Mouse (Mus musculus) MEL (cell line): Measurements from ENCODE around the gene Ier2.

Experiments used
- CTCF ChIP-seq, 3 experiments: IDR thresholded peaks in 2 of 3; conservative IDR thresholded peaks in 1 of 3; 2 replicates each; pipeline ENCODE4 v1.5.1; 2011 to 2012; ENCODE audit warnings: low read length in 3 of 3, low read depth in 2 of 3, mild to moderate bottlenecking in 2 of 3, improper control_type of control experiment in 1 of 3, inconsistent platforms in 1 of 3, mixed read lengths in 1 of 3, moderate library complexity in 1 of 3; ENCODE audit not compliant: control insufficient read depth in 1 of 3, insufficient read depth in 1 of 3, poor library complexity in 1 of 3, severe bottlenecking in 1 of 3
- GABPA ChIP-seq: IDR thresholded peaks from 2 replicates; pipeline ENCODE4 v1.6.1; 2012; ENCODE audit warnings: low read depth, mild to moderate bottlenecking, inconsistent platforms, low read length, improper control_type of control experiment, moderate library complexity
- POLR2AphosphoS2 ChIP-seq: IDR thresholded peaks from 2 replicates; pipeline ENCODE4 v1.6.1; 2011; ENCODE audit warnings: low read length, improper control_type of control experiment
- USF1 ChIP-seq: IDR thresholded peaks from 2 replicates; pipeline ENCODE4 v1.6.1; 2014; ENCODE audit warnings: low read depth, mild to moderate bottlenecking, inconsistent platforms, low read length, improper control_type of control experiment, moderate library complexity
- USF2 ChIP-seq, 2 experiments: IDR thresholded peaks; 2 replicates each; pipeline ENCODE4 v1.6.1; 2011 to 2012; ENCODE audit warnings: improper control_type of control experiment in 2 of 2, low read length in 2 of 2, borderline replicate concordance in 1 of 2, inconsistent platforms in 1 of 2, low read depth in 1 of 2, mild to moderate bottlenecking in 1 of 2; ENCODE audit not compliant: insufficient read depth in 1 of 2

- no peak for TF ChIP-seq USF2 (IDR thresholded peaks at IDR 0.05; ENCODE audit: borderline replicate concordance in 1 of 2, insufficient read depth in 1 of 2, low read depth in 1 of 2, low read length in 2 of 2)
- no peak for TF ChIP-seq GABPA
- no peak for TF ChIP-seq POLR2AphosphoS2
- no peak for TF ChIP-seq USF1
- TF ChIP-seq CTCF (IDR thresholded peaks at IDR 0.05 in 2 of 3, conservative IDR thresholded peaks at IDR 0.05 in 1 of 3; ENCODE audit: control insufficient read depth in 1 of 3, insufficient read depth in 1 of 3, low read depth in 2 of 3, low read length in 3 of 3, poor library complexity in 1 of 3, severe bottlenecking in 1 of 3): no peak
Measured at GRCm38 (mm10) chr8:84657680-84658079, 5.0 kb downstream of the Ier2 start.
